Mouse (Mus musculus): Measurements from ENCODE around the gene Tmf1. TPM values are rescaled to one million over a fixed set of nuclear protein-coding genes. Genes with fewer than 3 reads are reported as not detected.

The Tmf1 gene
- polyA plus RNA-seq, 1 experiment from 2014 or later = 31.1 TPM

DNA sequence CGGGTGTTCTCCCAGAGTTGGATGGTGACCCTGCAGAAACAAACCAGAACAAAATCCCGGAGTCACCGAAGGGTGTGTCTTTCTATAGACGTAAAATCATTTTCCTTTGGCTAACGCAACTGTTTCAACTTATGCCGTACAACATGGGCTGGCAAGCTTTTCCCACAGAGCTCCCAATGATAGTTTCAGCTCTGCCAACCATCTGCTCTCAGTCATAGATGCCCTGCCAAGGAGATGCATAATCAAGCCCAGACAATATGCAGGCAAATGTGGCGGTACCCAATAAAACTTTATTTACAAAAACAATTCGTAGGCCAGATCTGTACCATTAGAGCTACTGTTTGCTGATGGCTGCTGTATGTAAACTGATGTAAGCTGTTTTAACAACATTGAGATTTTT, 66.7 kb downstream of the Tmf1 start:
- H3K36me3 ChIP-seq (ENCODE audit: control insufficient read depth, insufficient read depth, low read length) = no peaks in the 10 kb centered on the region
- H3K4me2 ChIP-seq (ENCODE audit: low read depth, severe bottlenecking) = no peak overlapping the region
- no peaks in the 10 kb centered on the region for H3K4me1 ChIP-seq (ENCODE audit: control insufficient read depth, insufficient read depth, low read length)
- no peaks in the 10 kb centered on the region for H3K9me3 ChIP-seq (ENCODE audit: control insufficient read depth, low read length)
- ATAC-seq (ENCODE audit: insufficient number of reproducible peaks, low FRiP score, low TSS enrichment, low read depth) = no peak
- no peak overlapping the region for H3K9ac ChIP-seq (ENCODE audit: low read length)
- H3K27ac ChIP-seq (replicated peaks; ENCODE audit: low read depth, low read length) = no peak overlapping the region
- no peak overlapping the region for H3K4me3 ChIP-seq (ENCODE audit: low read depth, low read length)
- H3K27me3 ChIP-seq (ENCODE audit: control insufficient read depth, insufficient read depth, low read length) = no peaks in the 10 kb centered on the region
- no peak for DNase-seq (ENCODE audit: low spot score)
- 91% methylated on average over 8 of the region's 8 CpGs for WGBS

DNA sequence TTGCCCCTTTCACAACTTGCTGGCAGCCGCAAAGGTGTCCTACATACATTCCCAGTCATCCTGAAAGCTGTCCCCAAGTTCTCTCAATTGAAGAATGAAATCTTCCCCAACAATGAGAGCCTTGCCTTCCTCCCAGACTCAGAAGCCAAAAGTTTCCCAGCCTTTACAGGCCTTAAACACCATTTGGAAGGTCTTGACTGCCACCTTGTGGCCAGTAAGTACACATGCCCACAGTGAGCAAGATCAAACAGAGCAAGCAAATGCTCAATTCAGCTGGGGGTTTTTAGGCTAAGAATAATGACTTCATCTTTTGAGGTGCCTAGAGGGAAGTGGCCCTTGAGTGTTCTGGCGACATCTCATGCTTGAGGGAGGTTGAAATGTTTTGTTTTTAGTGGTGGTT, 72.1 kb downstream of the Tmf1 start:
- WGBS = 16% methylated on average over 2 of the region's 2 CpGs
- no peaks in the 10 kb centered on the region for H3K36me3 ChIP-seq (ENCODE audit: control insufficient read depth, insufficient read depth, low read length)
- ATAC-seq (ENCODE audit: insufficient number of reproducible peaks, low FRiP score, low TSS enrichment, low read depth) (peak; percentile 61; the same call in 1 of the 2 replicates), DNase-seq (ENCODE audit: low spot score) (peak; percentile 66)
- no peak overlapping the region for H3K4me3 ChIP-seq (ENCODE audit: low read depth, low read length)
- no peaks in the 10 kb centered on the region for H3K9me3 ChIP-seq (ENCODE audit: control insufficient read depth, low read length)
- H3K4me2 ChIP-seq (ENCODE audit: low read depth, severe bottlenecking) = no peak overlapping the region
- H3K9ac ChIP-seq (ENCODE audit: low read length) = no peak overlapping the region
- no peaks in the 10 kb centered on the region for H3K4me1 ChIP-seq (ENCODE audit: control insufficient read depth, insufficient read depth, low read length)
- H3K27me3 ChIP-seq (ENCODE audit: control insufficient read depth, insufficient read depth, low read length) = no peaks in the 10 kb centered on the region
- H3K27ac ChIP-seq (replicated peaks; ENCODE audit: low read depth, low read length) = no peak overlapping the region

DNA sequence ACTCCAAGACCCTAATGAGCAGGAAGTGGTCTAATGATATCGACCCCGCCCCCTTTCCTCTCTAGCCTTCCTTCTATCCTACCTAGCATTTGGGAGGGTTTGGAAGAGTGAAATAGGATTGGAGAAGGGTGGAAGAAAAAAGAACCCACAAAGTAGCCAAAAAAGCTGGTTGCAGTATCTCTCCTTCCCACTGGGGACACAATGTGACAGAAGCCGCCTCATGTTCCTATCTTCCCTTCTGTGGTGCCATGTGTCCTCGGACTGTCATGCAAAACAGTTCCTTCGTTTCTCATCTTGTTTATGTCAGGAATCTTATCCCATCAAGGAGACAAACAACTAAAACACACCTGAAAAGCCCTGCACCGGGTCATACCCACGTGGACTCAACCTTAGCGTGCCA, 72.8 kb downstream of the Tmf1 start:
- H3K27me3 ChIP-seq (ENCODE audit: control insufficient read depth, insufficient read depth, low read length) = no peaks in the 10 kb centered on the region
- no peak overlapping the region for H3K4me2 ChIP-seq (ENCODE audit: low read depth, severe bottlenecking)
- H3K4me3 ChIP-seq (ENCODE audit: low read depth, low read length) = no peak overlapping the region
- H3K27ac ChIP-seq (replicated peaks; ENCODE audit: low read depth, low read length) = no peak overlapping the region
- no peak overlapping the region for H3K9ac ChIP-seq (ENCODE audit: low read length)
- no peaks in the 10 kb centered on the region for H3K9me3 ChIP-seq (ENCODE audit: control insufficient read depth, low read length)
- WGBS = 77% methylated on average over 8 of the region's 8 CpGs
- no peaks in the 10 kb centered on the region for H3K36me3 ChIP-seq (ENCODE audit: control insufficient read depth, insufficient read depth, low read length)
- no peak for DNase-seq (ENCODE audit: low spot score)
- no peak for ATAC-seq (ENCODE audit: insufficient number of reproducible peaks, low FRiP score, low TSS enrichment, low read depth)
- no peaks in the 10 kb centered on the region for H3K4me1 ChIP-seq (ENCODE audit: control insufficient read depth, insufficient read depth, low read length)

DNA sequence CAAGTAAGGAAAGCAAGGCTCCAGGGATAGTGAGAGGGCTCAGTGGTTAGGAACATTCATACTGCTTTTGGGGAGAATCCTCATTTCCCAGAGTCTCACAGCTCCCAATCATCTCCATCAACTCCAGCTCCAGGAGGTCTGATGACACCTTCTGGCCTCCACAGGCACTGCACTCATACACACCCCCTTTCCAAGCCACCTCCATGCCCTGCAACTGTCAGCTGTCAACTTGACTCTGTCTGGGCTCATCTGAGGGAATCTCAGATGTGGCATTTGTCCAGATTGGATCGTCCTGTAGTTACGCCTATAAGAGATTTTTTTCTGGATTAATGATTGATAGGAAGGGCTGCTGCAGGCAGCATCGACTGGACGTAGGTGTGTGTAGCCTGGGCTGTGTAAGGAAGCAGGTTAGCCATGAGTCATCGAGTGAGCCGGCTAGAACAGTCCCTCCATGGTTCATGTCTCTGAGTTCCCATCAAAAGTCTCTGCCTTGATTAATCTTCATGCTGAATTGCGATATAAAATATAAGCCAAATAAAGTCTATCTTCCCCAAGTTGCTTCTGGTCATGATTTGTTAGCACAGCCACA, 74.6 kb downstream of the Tmf1 start:
- Histone ChIP-seq H3K9me3 (ENCODE audit: control insufficient read depth, low read length) (no peaks in the 10 kb centered on the region), H3K4me2 (ENCODE audit: low read depth, severe bottlenecking) (no peak overlapping the region), H3K9ac (ENCODE audit: low read length) (no peak overlapping the region), H3K4me1 (ENCODE audit: control insufficient read depth, insufficient read depth, low read length) (no peaks in the 10 kb centered on the region), H3K4me3 (ENCODE audit: low read depth, low read length) (no peak overlapping the region), H3K27ac (replicated peaks; ENCODE audit: low read depth, low read length) (no peak overlapping the region), H3K27me3 (ENCODE audit: control insufficient read depth, insufficient read depth, low read length) (no peaks in the 10 kb centered on the region), H3K36me3 (ENCODE audit: control insufficient read depth, insufficient read depth, low read length) (no peaks in the 10 kb centered on the region)
- ATAC-seq (ENCODE audit: insufficient number of reproducible peaks, low FRiP score, low TSS enrichment, low read depth) (0 out of 2 replicates have a peak, but pooled peaks have one; percentile 34), DNase-seq (ENCODE audit: low spot score) (no peak)
- WGBS = 82% methylated on average over 7 of the region's 7 CpGs

Other genes with a start within 250 kb of the Tmf1 start
- 0.74 and 0.81 TPM in 2 replicates for gene Fam19a4, start 118.7 kb downstream of the Tmf1 start, polyA plus RNA-seq (2014; fragmentation: Nextera tagmentation; extraction: Ambion mirVana)
- gene Eogt, start 29.9 kb downstream of the Tmf1 start, polyA plus RNA-seq (2014; fragmentation: Nextera tagmentation; extraction: Ambion mirVana) = 16.1 and 19.4 TPM in 2 replicates
- 102 and 116 TPM in 2 replicates for gene Uba3, start 26.5 kb upstream of the Tmf1 start, polyA plus RNA-seq (2014; fragmentation: Nextera tagmentation; extraction: Ambion mirVana)
- 23.3 and 30.4 TPM in 2 replicates for gene Arl6ip5, start 31.6 kb upstream of the Tmf1 start, polyA plus RNA-seq (2014; fragmentation: Nextera tagmentation; extraction: Ambion mirVana)
- 0.96 and 1.2 TPM in 2 replicates for gene Lmod3, start 73.6 kb upstream of the Tmf1 start, polyA plus RNA-seq (2014; fragmentation: Nextera tagmentation; extraction: Ambion mirVana)

Data from limb, embryonic 11.5 days (tissue).